ENCODE assay signal across 9 mouse cellular contexts in genomic region chr7:48930399-48930798, GRCm38 (mm10). TPM values are rescaled to one million over a fixed set of nuclear protein-coding genes. Genes with fewer than 3 reads are reported as not detected.
DNase-seq lines count a peak whose midpoint lies in the region; ATAC-seq lines count a peak whose summit lies in the region.
"Had no signal": no experiment of that assay in that cellular context is flagged by ENCODE, and none has a peak within 500 bp of the region (broad histone marks: within the 10 kb centered on the region; RNA-seq: fewer than 3 reads in every experiment).

No protein-coding gene starts in this region.

- no peak overlapping the region for H3K4me2 ChIP-seq in neural tube, embryonic 15.5 days

- peaks cover 71% of the 10 kb centered on the region for H3K27me3 ChIP-seq in hindbrain, embryonic 10.5 days (ENCODE audit: insufficient read depth, poor library complexity, severe bottlenecking)
- 0 out of 2 replicates have a peak, but pooled peaks cover 3% of the 10 kb centered on the region for H3K27me3 ChIP-seq in neural tube, embryonic 15.5 days (replicated peaks)

- peak overlapping the region; percentile 59 for H3K27ac ChIP-seq in hindbrain, embryonic 10.5 days
- H3K27ac ChIP-seq in neural tube, embryonic 15.5 days (replicated peaks), result no peak overlapping the region

- DNase-seq in gastrocnemius, postnatal 14 days, result peak; percentile 10
- DNase-seq in gastrocnemius, adult 8-10 months (ENCODE audit: low spot score in 2 of 2), result no peak
- DNase-seq in hindbrain, embryonic 10.5 days (ENCODE audit: low spot score), result peak; percentile 43
- DNase-seq in layer of hippocampus, postnatal 10 days (ENCODE audit: low spot score in 2 of 2), result peak; percentile 65 to 75
- no peak for DNase-seq in lung, adult 18-20 months
- no peak for DNase-seq in thymus, postnatal 25 days

- intact Hi-C loops in gastrocnemius, postnatal 14 days (cut with DNase I; ENCODE audit: low total_unique reads), result no loop called here

- no peaks in the 10 kb centered on the region for H3K36me3 ChIP-seq in hindbrain, embryonic 10.5 days
- no peaks in the 10 kb centered on the region for H3K36me3 ChIP-seq in neural tube, embryonic 15.5 days

- 39% methylated on average over 5 of the region's 5 CpGs for WGBS in hindbrain, embryonic 10.5 days
- 17% methylated on average over 5 of the region's 5 CpGs for WGBS in neural tube, embryonic 15.5 days

- H3K4me3 ChIP-seq in hindbrain, embryonic 10.5 days, result no peak overlapping the region
- H3K4me3 ChIP-seq in neural tube, embryonic 15.5 days (replicated peaks), result no peak overlapping the region
- H3K4me3 ChIP-seq: megakaryocyte, embryonic 14.5 days had no signal

- H3K9me3 ChIP-seq in hindbrain, embryonic 10.5 days, result no peaks in the 10 kb centered on the region
- no peaks in the 10 kb centered on the region for H3K9me3 ChIP-seq in neural tube, embryonic 15.5 days (replicated peaks)
- H3K9me3 ChIP-seq: megakaryocyte, embryonic 14.5 days had no signal

- peak; percentile 86 for ATAC-seq in cerebellum, adult (ENCODE audit: insufficient number of reproducible peaks, low FRiP score, low TSS enrichment)
- no peak for ATAC-seq in neural tube, embryonic 15.5 days (ENCODE audit: low FRiP score)

- H3K4me1 ChIP-seq in hindbrain, embryonic 10.5 days (replicated peaks), result peaks cover 24% of the 10 kb centered on the region
- H3K4me1 ChIP-seq in neural tube, embryonic 15.5 days, result peaks cover 4% of the 10 kb centered on the region; the same call in 1 of the 2 replicates

- no peak overlapping the region for H3K9ac ChIP-seq in neural tube, embryonic 15.5 days (replicated peaks)

RNA-seq across cellular contexts. Expression of gene Nav2, which starts 21.9 kb away (rescaled TPM):
- total RNA-seq in gastrocnemius, postnatal 14 days (2021), result 10 to 100 TPM; 26.2 to 39.3 TPM
- total RNA-seq in gastrocnemius, adult 8-10 months (2022), result 10 to 100 TPM; 15.9 to 30.8 (median 25.7) TPM
- 19.1 and 25.6 TPM in 2 replicates for polyA plus RNA-seq in hindbrain, embryonic 10.5 days (2016; fragmentation: Nextera tagmentation; extraction: Ambion mirVana)
- total RNA-seq in layer of hippocampus, postnatal 10 days (2021), result 100 to 1,000 TPM; 103 to 126 TPM
- polyA plus RNA-seq in neural tube, embryonic 15.5 days (2015; fragmentation: Nextera tagmentation; extraction: Ambion mirVana), result 27.6 and 31.3 TPM in 2 replicates

RNA-seq across cellular contexts. Expression of gene E2f8, which starts 49.0 kb away (rescaled TPM):
- 1 to 10 TPM; 1.6 to 2.0 TPM for total RNA-seq in gastrocnemius, postnatal 14 days (2021)
- total RNA-seq in gastrocnemius, adult 8-10 months (2022), result under 1 TPM in 2 of 4 experiments, not detected in 2; 0.16 to 0.34 TPM
- polyA plus RNA-seq in hindbrain, embryonic 10.5 days (2016; fragmentation: Nextera tagmentation; extraction: Ambion mirVana), result 15.7 and 17.4 TPM in 2 replicates
- 1 to 10 TPM; 1.3 to 2.4 TPM for total RNA-seq in layer of hippocampus, postnatal 10 days (2021)
- 2.3 and 7.0 TPM in 2 replicates for polyA plus RNA-seq in neural tube, embryonic 15.5 days (2015; fragmentation: Nextera tagmentation; extraction: Ambion mirVana)

Comparison
In these comparisons a context has a peak if more than half of its experiments do, and no peak if none do; other contexts are left out.
1. DNase-seq: peak in gastrocnemius, postnatal 14 days (single experiment), hindbrain, embryonic 10.5 days (single experiment) and layer of hippocampus, postnatal 10 days (2 of 2); none in gastrocnemius, adult 8-10 months (0 of 2), lung, adult 18-20 months (0 of 2) and thymus, postnatal 25 days (single experiment).